Mouse (Mus musculus): ENCODE measurements around the gene Fads2. TPM values are rescaled to one million over a fixed set of nuclear protein-coding genes. Genes with fewer than 3 reads are reported as not detected.

Fads2 gene
- polyA plus RNA-seq, 1 experiment from 2014 or later = 164 TPM

DNA sequence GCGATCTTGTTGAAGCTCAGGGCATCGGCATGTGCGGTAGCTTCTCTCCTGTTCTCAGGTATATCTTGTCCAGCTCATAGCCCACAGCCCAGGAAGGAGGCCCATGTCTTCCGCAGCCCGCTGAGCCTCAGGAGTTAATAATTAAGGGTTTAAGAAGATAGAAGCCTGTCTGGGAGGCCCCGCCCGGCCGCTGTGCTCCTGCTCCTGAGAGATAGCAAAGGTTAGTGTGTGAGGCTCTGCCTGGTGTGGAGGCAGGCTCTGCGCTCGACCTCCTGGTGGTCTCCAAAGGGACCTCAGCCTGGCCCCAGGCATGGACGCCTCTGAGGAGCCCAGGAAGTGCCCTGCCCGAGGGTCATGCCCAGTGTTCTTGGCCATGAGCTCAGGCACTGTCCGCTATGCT is 86.7 kb downstream of the Fads2 start:
- no peaks in the 10 kb centered on the region for H3K9me3 ChIP-seq
- no peaks in the 10 kb centered on the region for H3K27me3 ChIP-seq
- no peaks in the 10 kb centered on the region for H3K36me3 ChIP-seq
- no peak overlapping the region for H3K4me2 ChIP-seq (replicated peaks)
- no peak overlapping the region for H3K9ac ChIP-seq (replicated peaks)
- H3K27ac ChIP-seq (replicated peaks) = no peak overlapping the region
- 82% methylated on average over 13 of the region's 13 CpGs for WGBS
- H3K4me1 ChIP-seq = peaks cover 21% of the 10 kb centered on the region
- no peak overlapping the region for H3K4me3 ChIP-seq
- ATAC-seq (replicated peaks) = no peak

DNA sequence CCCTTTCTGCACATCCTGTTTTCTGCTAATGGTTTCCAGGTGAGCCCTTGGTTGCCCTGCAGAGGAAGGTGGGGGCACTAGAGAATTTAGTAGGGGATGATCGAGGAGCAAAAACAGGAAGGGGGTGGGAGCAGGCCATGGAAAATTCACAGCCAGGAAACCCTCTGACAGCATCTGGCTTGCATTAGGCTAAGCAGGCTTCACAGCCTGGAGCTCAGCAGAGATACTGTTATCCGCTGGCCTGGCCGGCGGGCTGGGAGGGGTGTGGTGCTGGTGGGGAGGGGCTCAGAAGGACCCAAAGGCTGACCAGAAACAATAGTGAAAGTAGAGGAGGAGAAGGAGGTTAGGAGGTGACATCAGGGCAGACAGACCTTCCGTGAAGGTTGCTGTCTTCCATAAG is 87.6 kb downstream of the Fads2 start:
- H3K4me2 ChIP-seq (replicated peaks) = no peak overlapping the region

DNA sequence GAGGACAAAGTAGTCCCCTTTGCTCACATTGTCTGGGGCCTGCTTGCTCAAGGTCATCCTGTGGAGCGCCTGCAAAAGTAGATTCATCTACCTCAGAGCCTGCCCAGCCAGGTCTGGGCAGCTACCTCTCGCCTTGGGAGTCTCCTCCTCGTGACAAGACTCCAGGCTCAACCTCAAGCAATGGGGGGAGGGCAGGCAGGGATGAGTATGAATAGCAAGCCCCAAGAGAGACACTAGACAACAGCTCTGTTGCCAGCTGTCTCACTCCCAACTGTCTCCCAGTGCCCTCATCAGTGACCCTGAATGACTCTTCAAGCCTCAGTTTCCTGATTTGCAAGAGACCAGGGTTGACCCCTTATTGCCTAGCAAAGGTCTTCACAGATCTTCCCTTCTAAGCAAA is 88.2 kb downstream of the Fads2 start:
- H3K4me3 ChIP-seq = no peak overlapping the region
- WGBS = 47% methylated on average over 3 of the region's 3 CpGs
- H3K27me3 ChIP-seq = no peaks in the 10 kb centered on the region
- H3K4me1 ChIP-seq = peaks cover 10% of the 10 kb centered on the region
- no peak for ATAC-seq (replicated peaks)
- no peaks in the 10 kb centered on the region for H3K36me3 ChIP-seq
- no peaks in the 10 kb centered on the region for H3K9me3 ChIP-seq
- no peak overlapping the region for H3K4me2 ChIP-seq (replicated peaks)
- H3K27ac ChIP-seq (replicated peaks) = no peak overlapping the region
- no peak overlapping the region for H3K9ac ChIP-seq (replicated peaks)

More for the DNA sequence above, 87.6 kb downstream of the Fads2 start:
- Histone ChIP-seq H3K4me1 (peaks cover 15% of the 10 kb centered on the region), H3K27ac (replicated peaks) (no peak overlapping the region), H3K27me3 (no peaks in the 10 kb centered on the region), H3K36me3 (no peaks in the 10 kb centered on the region), H3K9ac (replicated peaks) (no peak overlapping the region), H3K4me3 (no peak overlapping the region), H3K9me3 (no peaks in the 10 kb centered on the region)
- WGBS = 82% methylated on average over 5 of the region's 5 CpGs
- ATAC-seq (replicated peaks) = no peak

- Histone ChIP-seq H3K27ac (replicated peaks) (no peak overlapping the region), H3K4me2 (replicated peaks) (no peak overlapping the region), H3K9me3 (no peaks in the 10 kb centered on the region), H3K36me3 (no peaks in the 10 kb centered on the region), H3K4me1 (peaks cover 5% of the 10 kb centered on the region; the same call in 1 of the 2 replicates), H3K27me3 (no peaks in the 10 kb centered on the region), H3K4me3 (no peak overlapping the region), H3K9ac (replicated peaks) (no peak overlapping the region)
- WGBS = 57% methylated on average over 6 of the region's 6 CpGs
- ATAC-seq (replicated peaks) = no peak
Observed at GRCm38 (mm10) chr19:10012827-10013278, 88.7 kb downstream of the Fads2 start.

Other genes starting within 250 kb of the Fads2 start
- gene Incenp, start 202.2 kb downstream of the Fads2 start, polyA plus RNA-seq (2015; fragmentation: Nextera tagmentation; extraction: Ambion mirVana) = 51.9 and 62.4 TPM in 2 replicates
- 1,475 and 1,516 TPM in 2 replicates for gene Fth1, start 121.1 kb downstream of the Fads2 start, polyA plus RNA-seq (2015; fragmentation: Nextera tagmentation; extraction: Ambion mirVana)
- 1.2 and 1.3 TPM in 2 replicates for gene Best1, start 100.1 kb downstream of the Fads2 start, polyA plus RNA-seq (2015; fragmentation: Nextera tagmentation; extraction: Ambion mirVana)
- 17.3 and 17.9 TPM in 2 replicates for gene Rab3il1, start 100.1 kb downstream of the Fads2 start, polyA plus RNA-seq (2015; fragmentation: Nextera tagmentation; extraction: Ambion mirVana)
- gene Fads3, start 60.2 kb downstream of the Fads2 start, polyA plus RNA-seq (2015; fragmentation: Nextera tagmentation; extraction: Ambion mirVana) = 14.0 and 15.3 TPM in 2 replicates
- 158 and 166 TPM in 2 replicates for gene Fads1, start 81.1 kb upstream of the Fads2 start, polyA plus RNA-seq (2015; fragmentation: Nextera tagmentation; extraction: Ambion mirVana)
- 397 and 403 TPM in 2 replicates for gene Tmem258, start 102.3 kb upstream of the Fads2 start, polyA plus RNA-seq (2015; fragmentation: Nextera tagmentation; extraction: Ambion mirVana)
- 54.7 and 58.4 TPM in 2 replicates for gene Fen1, start 102.4 kb upstream of the Fads2 start, polyA plus RNA-seq (2015; fragmentation: Nextera tagmentation; extraction: Ambion mirVana)
- 0.18 and 0.26 TPM in 2 replicates for gene Myrf, start 139.0 kb upstream of the Fads2 start, polyA plus RNA-seq (2015; fragmentation: Nextera tagmentation; extraction: Ambion mirVana)
- gene Dagla, start 203.1 kb upstream of the Fads2 start, polyA plus RNA-seq (2015; fragmentation: Nextera tagmentation; extraction: Ambion mirVana) = 6.7 and 6.8 TPM in 2 replicates

Data from forebrain, embryonic 15.5 days (tissue).